ENCODE assay signal across 9 mouse cellular contexts in genomic region chr10:62590200-62590599, GRCm38 (mm10). TPM values are rescaled to one million over a fixed set of nuclear protein-coding genes. Genes with fewer than 3 reads are reported as not detected.
DNase-seq lines count a peak whose midpoint lies in the region; ATAC-seq and TF ChIP-seq lines count a peak whose summit lies in the region.
"Had no signal": no experiment of that assay in that cellular context is flagged by ENCODE, and none has a peak within 500 bp of the region (broad histone marks: within the 10 kb centered on the region; RNA-seq: fewer than 3 reads in every experiment).

No protein-coding gene starts in this region.

- no peaks in the 10 kb centered on the region for H3K27me3 ChIP-seq in kidney, adult 2 months (replicated peaks; ENCODE audit: control insufficient read depth, insufficient read depth, low read length)
- no peaks in the 10 kb centered on the region for H3K27me3 ChIP-seq in limb, embryonic 10.5 days (ENCODE audit: low read depth, poor library complexity, severe bottlenecking)
- no peaks in the 10 kb centered on the region for H3K27me3 ChIP-seq in midbrain, embryonic 16.5 days (ENCODE audit: control insufficient read depth, insufficient read depth, low read depth, low read length)
- H3K27me3 ChIP-seq: embryonic facial prominence, embryonic 12.5 days had no signal

- TF ChIP-seq CTCF in kidney, adult 2 months (conservative IDR thresholded peaks at IDR 0.05; ENCODE audit: insufficient read depth, insufficient read length, low read depth, low read length) = peak; percentile 68

- peak; percentile 81 for ATAC-seq in midbrain, embryonic 16.5 days

- WGBS in kidney, adult 2 months = 15% methylated on average over 6 of the region's 6 CpGs
- WGBS in limb, embryonic 10.5 days = 66% methylated on average over 6 of the region's 6 CpGs
- WGBS in midbrain, embryonic 16.5 days = 30% methylated on average over 6 of the region's 6 CpGs

- H3K9me3 ChIP-seq in limb, embryonic 10.5 days (replicated peaks) = no peaks in the 10 kb centered on the region
- no peaks in the 10 kb centered on the region for H3K9me3 ChIP-seq in midbrain, embryonic 16.5 days (replicated peaks; ENCODE audit: control insufficient read depth, low read length, poor library complexity, severe bottlenecking)
- H3K9me3 ChIP-seq: embryonic facial prominence, embryonic 12.5 days had no signal

- intact Hi-C loops in gastrocnemius, postnatal 14 days (cut with DNase I; ENCODE audit: low total_unique reads) = no loop called here

- DNase-seq in 416B (ENCODE audit: low read depth) = peak; percentile 94
- DNase-seq in adrenal gland, adult 18-20 months (ENCODE audit: low spot score in 2 of 2) = peak; percentile 81 to 83
- DNase-seq in embryo, embryonic 10.5 days (ENCODE audit: low spot score) = peak; percentile 93
- peak; percentile 74 for DNase-seq in gastrocnemius, postnatal 14 days
- DNase-seq in kidney, adult 2 months = peak; percentile 94
- peak; percentile 72 for DNase-seq in limb, embryonic 10.5 days (ENCODE audit: low spot score)
- DNase-seq in spleen, postnatal 10 days (ENCODE audit: low spot score in 2 of 2) = peak; percentile 78 to 92

- H3K36me3 ChIP-seq in kidney, adult 2 months (ENCODE audit: control insufficient read depth, insufficient read depth, low read length) = peaks cover 14% of the 10 kb centered on the region
- H3K36me3 ChIP-seq in limb, embryonic 10.5 days = peaks cover 100% of the 10 kb centered on the region
- peaks cover 50% of the 10 kb centered on the region for H3K36me3 ChIP-seq in midbrain, embryonic 16.5 days (ENCODE audit: control insufficient read depth, insufficient read depth, low read length)

- H3K4me3 ChIP-seq in kidney, adult 2 months (ENCODE audit: insufficient read depth, low read depth, low read length) = no peak overlapping the region
- no peak overlapping the region for H3K4me3 ChIP-seq in limb, embryonic 10.5 days
- H3K4me3 ChIP-seq in midbrain, embryonic 16.5 days (ENCODE audit: low read depth, low read length) = no peak overlapping the region
- H3K4me3 ChIP-seq: embryonic facial prominence, embryonic 12.5 days had no signal

- no peak overlapping the region for H3K9ac ChIP-seq in midbrain, embryonic 16.5 days (ENCODE audit: low read depth, low read length)
- H3K9ac ChIP-seq: embryonic facial prominence, embryonic 12.5 days had no signal

- H3K4me1 ChIP-seq in kidney, adult 2 months (ENCODE audit: control insufficient read depth, insufficient read depth, low read length) = no peaks in the 10 kb centered on the region; the same call in 1 of the 2 replicates
- H3K4me1 ChIP-seq in limb, embryonic 10.5 days = no peaks in the 10 kb centered on the region
- H3K4me1 ChIP-seq in midbrain, embryonic 16.5 days (ENCODE audit: control insufficient read depth, insufficient read depth, low read length) = no peaks in the 10 kb centered on the region
- H3K4me1 ChIP-seq: embryonic facial prominence, embryonic 12.5 days had no signal

- H3K4me2 ChIP-seq in midbrain, embryonic 16.5 days (ENCODE audit: low read length) = no peak overlapping the region
- H3K4me2 ChIP-seq: embryonic facial prominence, embryonic 12.5 days had no signal

- no peak overlapping the region for H3K27ac ChIP-seq in kidney, adult 2 months (ENCODE audit: insufficient read depth, low read depth, low read length)
- no peak overlapping the region for H3K27ac ChIP-seq in limb, embryonic 10.5 days
- H3K27ac ChIP-seq in midbrain, embryonic 16.5 days (ENCODE audit: low read length) = no peak overlapping the region
- H3K27ac ChIP-seq: embryonic facial prominence, embryonic 12.5 days had no signal

- no peak for TF ChIP-seq POLR2A in kidney, adult 2 months (IDR thresholded peaks at IDR 0.05; ENCODE audit: low read depth, low read length)

RNA-seq across cellular contexts. Expression of gene Ddx21, which starts 11.9 kb away (rescaled TPM):
- total RNA-seq in adrenal gland, adult 18-20 months (2021) = 10 to 100 TPM; 75.4 to 79.8 TPM
- 10 to 100 TPM; 25.1 to 34.3 TPM for total RNA-seq in gastrocnemius, postnatal 14 days (2021)
- 6.8 and 9.3 TPM in 2 replicates for polyA plus RNA-seq in kidney, adult 2 months (2012; rRNA removed)
- polyA plus RNA-seq in limb, embryonic 10.5 days (2016; fragmentation: Nextera tagmentation; extraction: Ambion mirVana) = 33.3 and 42.1 TPM in 2 replicates
- 14.2 and 14.9 TPM in 2 replicates for polyA plus RNA-seq in midbrain, embryonic 16.5 days (2015; fragmentation: Nextera tagmentation; extraction: Ambion mirVana)

RNA-seq across cellular contexts. Expression of gene Kif1bp, which starts 11.9 kb away (rescaled TPM):
- 10 to 100 TPM; 45.7 to 57.0 TPM for total RNA-seq in adrenal gland, adult 18-20 months (2021)
- total RNA-seq in gastrocnemius, postnatal 14 days (2021) = 10 to 100 TPM; 21.6 to 22.8 TPM
- polyA plus RNA-seq in kidney, adult 2 months (2012; rRNA removed) = 31.0 and 36.1 TPM in 2 replicates
- 31.3 and 40.2 TPM in 2 replicates for polyA plus RNA-seq in limb, embryonic 10.5 days (2016; fragmentation: Nextera tagmentation; extraction: Ambion mirVana)
- polyA plus RNA-seq in midbrain, embryonic 16.5 days (2015; fragmentation: Nextera tagmentation; extraction: Ambion mirVana) = 72.0 and 72.9 TPM in 2 replicates
